Mouse (Mus musculus) monocyte, adult 2 months (primary cell): ENCODE measurements around the gene Dhrs9.
"Not testable (repeated sequence)": the region's sequence is repeated elsewhere in the genome, so short reads cannot be mapped to it uniquely, and the experiment has no call there.

Experiments
- DNase-seq, 2 experiments: peaks; one replicate each; pipeline ENCODE4 v3.0.0; 2022; ENCODE audit warnings: low spot score in 2 of 2, low read depth in 1 of 2

Dhrs9 gene

DNA sequence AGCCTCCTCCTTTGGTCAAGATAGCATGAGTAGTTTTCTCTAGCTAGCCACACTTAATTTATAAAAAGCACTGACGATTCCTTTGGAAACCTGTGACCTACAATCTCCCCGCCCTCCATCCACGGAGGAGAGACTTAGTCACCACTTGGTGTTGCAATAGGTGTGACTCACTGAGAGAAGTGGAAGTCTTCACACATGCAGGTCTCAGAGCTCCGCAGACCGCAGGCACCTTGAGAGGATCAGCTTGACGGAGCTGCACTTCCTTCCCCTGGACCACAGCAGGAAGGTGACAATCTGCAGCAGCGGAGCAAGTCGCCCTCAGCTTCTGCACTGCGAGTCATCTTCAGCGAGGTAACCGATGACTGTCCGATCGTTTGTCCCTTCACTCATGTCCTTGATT is at the start of gene Dhrs9:
TSS of gene Dhrs9 (plus strand) at position 165 of the 400 bp plus-strand sequence.
- DNase-seq: peak; percentile 48 to 76

DNA sequence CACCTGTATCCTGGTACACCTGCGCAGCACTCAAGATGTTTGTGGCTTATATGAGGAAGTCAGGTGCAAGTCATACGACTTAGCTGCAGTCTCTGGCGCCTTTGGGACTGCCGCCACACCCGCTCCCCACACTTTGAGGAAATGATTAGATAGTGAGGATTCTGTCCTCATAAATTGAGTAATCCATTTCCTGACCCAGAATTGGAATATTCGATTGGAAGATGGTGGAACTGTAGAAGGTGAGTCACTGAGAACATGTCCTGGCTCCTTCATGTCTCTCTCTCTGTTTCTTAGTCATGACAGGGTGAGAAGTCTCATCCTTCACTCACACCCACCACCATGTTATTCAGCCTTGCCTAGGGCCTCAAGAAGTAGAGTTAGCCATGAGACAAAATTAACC is 48.7 kb upstream of the Dhrs9 start:
- DNase-seq: not testable (repeated sequence)

DNA sequence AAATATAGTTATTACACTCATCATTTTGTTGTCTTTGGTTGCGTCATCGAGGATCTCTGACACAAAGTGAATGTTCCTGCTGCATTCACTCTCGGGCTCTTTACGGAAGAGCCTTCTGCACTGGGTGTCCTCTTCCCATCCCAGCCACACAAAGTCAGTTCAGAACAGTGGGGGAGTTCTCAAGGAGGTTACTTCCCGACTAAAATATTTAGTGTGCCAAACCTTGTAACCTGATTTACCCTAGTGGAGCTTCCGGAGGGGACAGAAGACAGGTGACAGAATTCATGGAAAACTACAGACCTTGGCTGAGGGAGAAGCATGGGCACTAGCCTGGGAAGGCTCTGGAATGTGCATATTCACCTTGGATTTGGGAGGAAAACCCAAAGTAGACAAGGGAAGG is 38.7 kb upstream of the Dhrs9 start:
- no peak for DNase-seq

DNA sequence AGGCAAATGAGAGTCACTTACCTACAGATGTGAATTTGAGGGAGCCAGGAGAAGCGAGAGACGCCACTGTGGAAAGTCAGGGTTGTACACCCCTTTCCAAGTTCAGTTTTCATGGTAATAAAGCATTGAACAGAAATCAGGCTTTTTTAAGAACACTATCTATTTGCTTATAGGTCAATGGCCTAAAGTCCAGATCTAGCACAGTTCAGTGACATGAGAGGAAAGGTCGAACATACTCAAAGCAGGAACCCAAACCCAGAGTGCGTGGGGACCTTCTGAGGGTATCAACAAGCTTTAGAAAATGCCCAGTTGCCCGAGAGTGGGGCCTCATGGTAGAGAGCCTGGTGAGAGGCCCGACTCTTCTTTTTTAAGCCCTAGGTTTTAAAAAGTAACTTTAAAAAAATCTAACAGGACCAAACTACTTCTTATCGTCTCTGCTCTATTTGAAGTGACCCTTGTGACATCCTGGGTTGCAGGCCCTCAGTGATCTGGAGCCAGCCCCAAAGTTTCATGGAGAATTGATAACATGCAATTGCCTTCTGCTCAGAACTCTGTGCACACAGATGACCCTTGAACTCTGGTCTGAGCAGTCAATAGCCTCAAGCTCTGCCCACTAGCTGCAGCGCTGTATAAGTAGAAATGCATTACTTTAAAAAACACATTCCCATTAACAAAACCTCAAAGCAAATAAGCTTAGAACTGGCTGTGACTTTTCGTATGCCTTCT is 37.6 kb upstream of the Dhrs9 start, which contains the start of gene Abcb11:
TSS of gene Abcb11 (minus strand) at position 121 of the 726 bp plus-strand sequence.
- DNase-seq: no peak

DNA sequence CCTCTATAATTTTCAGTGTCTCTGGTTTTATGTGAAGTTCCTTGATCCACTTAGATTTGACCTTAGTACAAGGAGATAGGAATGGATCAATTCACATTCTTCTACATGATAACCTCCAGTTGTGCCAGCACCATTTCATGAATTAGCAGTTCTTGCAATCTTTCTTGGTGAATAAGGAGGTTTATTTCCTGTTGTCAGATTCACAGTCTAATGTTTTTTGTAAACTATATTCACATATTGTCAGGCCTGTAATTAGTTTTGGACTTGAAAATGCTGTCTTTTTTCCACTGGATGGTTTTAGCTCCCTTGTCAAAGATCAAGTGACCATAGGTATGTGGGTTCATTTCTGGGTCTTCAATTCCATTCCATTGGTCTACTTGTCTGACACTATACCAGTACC is 24.8 kb upstream of the Dhrs9 start:
- not testable (repeated sequence) for DNase-seq

DNA sequence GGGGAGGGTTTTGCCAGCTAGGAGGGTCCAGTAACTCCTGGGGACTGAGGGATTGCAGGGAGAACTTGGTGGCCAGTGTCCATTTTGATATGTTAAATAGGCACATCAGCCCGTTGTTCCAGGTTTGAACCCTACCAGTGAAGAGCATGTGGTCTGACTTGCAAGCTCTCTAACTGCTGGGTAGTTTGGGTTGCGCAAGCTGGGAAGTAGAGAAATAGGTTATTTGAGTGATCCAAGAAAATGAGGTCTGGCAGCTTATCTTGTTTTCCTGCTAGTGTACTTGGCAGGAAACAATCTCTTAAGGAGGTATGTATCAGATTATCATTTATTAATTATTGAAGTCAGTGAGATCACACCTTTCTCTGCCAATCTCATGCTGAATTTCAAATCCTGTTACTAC is 15.4 kb upstream of the Dhrs9 start:
- DNase-seq: no peak

DNA sequence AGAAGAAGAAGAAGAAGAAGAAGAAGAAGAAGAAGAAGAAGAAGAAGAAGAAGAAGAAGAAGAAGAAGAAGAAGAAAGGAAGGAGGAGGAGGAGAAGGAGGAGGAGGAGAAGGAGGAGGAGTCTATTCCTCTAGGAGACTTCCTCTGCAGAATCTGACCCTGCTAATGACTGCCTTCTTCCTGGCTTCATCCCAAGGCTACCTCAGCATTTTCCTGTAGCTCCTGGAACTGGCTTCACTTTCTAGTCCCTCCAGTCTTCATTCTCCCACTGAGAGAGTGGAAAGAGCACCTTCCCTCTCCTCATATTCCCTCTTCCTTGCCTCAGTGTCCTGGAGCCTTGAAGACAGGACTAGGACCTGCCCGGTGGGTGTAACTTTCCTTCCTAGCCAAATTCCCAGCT is 15.0 kb upstream of the Dhrs9 start:
- DNase-seq: no peak

DNA sequence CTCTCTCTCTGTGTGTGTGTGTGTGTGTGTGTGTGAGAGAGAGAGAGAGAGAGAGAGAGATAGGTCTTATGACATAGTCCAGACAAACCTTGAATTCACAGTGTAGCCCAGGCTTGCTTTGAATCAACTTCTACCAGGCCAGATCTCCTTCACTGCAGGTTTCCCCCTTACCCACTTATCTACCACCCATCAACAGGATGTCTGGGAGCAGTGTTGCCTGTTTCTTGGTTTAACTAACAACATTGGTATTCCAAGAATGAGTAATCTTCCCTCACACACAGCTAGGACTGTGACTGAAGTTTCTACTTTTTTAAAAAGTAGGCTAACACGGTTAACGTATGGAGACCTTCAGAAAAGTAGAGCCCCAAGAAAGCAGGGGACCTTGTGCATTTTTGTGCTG is 3.5 kb upstream of the Dhrs9 start:
- no peak for DNase-seq

DNA sequence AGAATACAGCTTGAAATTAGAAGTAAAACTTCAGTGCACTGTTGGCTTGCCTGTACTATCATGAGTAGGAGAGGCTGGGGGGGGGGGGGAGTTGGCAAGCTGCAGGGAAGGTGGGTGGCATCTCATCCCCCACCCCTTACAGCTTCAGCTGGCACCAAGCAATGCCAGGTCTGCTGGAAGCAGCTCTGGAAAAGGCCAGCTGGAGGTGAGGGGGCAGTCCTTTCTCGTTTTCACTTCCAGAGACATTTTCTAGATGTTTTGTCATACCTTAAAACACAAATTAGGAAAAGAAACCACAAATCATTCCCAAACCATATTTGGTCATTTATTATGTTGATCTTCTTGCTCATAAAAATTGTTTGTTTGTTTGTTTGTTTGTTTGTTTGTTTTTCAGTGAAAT is 444 bp upstream of the Dhrs9 start:
- DNase-seq: no peak

DNA sequence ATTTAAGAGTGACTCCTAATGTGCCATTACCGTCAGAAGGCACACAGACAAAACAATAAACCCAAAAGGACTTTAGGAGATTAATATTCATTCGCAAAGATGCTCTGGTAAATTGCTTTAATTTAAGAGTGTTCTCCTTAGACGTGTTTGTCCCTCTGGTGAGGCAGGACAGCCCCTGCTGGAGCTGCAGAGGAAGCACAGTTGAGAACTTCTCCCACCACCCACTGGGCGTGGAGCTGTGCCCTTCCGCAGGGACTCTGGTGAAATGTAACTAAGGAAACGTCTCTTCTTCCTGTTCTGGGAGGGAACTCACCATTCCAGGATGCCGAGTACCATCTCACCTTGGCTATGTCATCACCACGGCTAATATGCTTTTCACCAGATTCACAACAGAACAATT is 1.5 kb downstream of the Dhrs9 start:
- peak in 1 of 2 experiments; percentile 16 for DNase-seq

DNA sequence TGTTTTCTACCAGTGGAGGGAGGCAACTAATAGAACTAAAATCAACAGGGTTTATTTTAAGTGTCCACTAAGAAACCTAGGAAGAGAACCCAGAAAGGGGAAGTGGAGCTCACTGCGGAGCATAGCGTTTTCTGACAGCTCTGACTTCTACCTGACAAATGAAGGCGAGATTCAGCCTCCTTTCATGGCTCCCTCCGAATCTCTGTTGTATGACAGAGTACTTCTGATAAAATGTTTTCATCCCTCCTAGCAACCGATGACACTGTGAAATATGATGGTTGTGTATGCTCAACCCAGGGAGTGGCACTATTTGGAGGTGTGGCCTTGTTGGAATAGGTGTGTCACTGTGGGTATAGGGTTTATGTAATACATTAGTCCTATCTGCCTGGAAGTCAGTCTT is 2.6 kb downstream of the Dhrs9 start:
- no peak for DNase-seq

DNA sequence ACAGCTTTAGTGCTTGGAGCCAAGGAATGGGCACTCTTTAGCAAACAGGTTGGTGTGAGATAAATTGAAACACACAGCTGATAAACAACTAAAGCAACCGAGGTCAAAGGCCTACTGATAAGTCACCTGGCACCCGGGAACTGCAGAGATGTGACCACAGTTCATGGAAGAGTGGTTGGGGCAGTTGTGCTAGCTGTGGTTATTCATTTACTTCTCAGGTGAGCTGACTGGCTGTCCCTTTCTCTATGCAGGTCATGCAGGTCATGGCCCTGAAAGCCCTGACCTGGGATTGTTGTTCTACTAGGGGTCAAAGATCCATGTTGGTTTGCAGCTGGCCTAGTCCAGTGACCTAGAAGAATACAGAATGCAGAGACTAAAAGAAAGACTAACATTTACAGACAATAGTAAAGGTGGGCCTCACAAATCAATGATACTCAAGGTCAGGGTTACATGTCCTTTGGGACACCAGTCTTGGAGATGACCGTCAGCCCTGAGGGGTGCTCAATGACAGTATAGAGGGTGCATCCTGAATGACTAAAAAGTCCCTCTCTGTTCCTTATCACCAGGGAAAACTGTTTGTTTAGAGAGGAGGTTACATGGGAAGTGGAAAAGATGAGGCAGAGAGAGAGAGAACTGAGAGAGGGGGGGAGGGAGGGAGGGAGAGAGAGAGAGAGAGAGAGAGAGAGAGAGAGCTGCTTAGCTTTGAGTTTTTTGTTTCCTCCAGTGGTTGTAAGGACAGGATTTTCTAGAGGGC is 6.0 kb downstream of the Dhrs9 start:
- DNase-seq: no peak

DNA sequence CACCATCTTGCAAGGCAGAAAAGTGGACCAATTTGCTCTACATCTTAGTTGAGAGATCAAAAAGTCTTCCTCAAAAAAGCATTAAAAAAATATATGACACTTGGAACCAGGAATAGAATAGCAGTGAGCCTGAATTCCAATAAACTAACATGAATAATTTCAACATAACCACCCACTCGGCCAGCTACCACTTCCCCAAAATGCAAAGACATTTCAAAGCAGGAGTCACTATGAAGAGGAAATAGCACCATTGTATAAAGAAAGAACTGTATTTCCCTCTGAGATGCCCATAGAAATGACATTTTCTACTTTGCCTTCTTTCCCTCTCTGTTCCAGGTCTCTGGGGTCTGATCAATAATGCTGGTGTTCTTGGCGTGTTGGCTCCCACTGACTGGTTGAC is 13.7 kb downstream of the Dhrs9 start:
- DNase-seq: no peak

DNA sequence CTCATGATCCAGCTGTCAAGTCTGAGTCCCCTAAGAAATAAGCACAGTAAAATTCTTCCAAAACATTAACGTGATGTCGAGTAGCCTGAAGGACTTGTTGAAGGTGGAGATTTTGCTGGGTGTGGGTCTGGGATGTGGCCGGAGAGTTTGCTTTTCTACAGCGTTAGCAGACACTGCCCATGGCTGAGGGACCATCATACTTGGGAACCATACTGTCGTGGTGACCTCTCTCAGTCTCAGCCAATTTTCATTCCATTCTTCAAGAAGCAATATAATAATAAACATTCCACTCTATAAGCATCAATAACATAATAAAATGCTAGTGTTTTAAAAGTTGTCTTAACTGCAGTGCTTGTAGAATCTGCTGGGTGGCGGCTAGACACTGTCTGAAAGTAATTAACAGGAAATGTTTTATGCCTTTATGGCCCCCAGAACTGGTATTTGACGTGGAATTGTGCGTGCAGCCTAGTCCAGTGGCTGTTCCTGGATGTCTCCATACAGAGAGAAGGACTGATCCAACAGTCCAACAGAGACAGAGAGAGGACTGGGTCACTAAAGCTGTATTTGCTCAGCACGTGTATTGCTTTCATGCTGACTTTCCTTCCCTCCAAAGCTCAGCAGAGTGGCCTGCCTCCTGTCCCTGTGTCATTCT is 15.5 kb downstream of the Dhrs9 start:
- no peak for DNase-seq

DNA sequence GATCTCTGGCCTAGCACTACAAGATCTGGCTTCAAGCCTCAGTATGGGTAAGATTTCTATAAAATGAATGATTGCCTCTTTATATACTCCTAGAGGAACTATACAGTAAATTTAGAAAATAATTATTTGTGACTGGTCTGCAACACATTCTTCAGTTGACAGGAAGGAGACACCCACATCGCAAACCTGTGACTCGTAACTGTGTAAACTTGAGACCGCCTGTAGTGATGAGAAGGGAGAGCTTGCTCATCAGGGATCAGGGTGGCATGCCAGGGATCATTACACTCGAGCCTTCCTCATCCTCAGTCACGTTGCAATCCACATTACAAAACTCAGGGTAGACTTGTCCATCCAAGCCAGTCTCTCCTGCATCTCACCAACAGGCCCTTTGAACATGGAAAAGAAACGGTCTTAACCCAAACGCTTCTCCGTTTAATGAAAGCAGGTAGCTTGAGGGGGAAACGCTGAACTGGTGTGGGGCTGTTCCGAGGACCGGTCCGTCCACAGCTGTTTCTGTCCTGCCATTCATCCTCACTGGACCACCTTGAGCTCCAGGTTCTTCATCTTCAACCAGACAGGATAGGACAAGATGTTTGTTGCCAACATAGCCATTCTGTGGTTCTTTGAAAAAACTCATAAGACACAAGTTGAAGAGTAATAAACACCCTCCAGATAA is 16.7 kb downstream of the Dhrs9 start:
- DNase-seq: no peak

DNA sequence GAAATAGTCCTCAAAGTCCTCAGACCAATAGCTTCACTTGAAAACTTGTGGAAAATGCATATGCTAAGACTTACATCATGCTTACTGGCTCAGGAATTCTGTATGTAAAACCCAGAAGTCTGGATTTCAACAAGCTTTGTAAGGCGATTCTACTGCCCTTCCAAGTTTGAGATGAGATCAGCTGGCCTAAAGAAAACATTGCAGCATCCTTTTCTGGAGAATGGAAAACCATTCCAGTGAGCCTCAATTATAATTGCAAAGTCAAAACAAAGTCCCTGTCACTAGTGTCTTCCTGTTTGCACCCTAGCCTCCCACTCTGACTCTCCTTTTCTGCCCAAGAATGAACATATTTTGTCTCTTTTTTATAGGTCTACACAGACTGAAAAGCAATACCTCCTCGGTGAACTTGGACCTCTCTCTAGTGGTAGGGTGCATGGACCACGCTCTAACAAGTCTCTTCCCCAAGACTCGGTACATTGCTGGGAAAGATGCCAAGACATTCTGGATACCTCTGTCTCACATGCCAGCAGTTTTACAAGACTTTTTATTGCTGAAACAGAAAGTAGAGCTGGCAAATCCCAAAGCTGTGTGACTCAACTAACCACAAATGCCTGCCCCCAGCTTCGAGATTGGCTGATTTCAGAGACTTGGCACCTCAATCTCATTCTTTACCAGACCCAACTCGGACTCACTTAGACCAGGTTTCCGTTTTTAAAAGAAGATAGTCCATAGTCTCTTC is 20.8 kb downstream of the Dhrs9 start:
- DNase-seq: no peak

DNA sequence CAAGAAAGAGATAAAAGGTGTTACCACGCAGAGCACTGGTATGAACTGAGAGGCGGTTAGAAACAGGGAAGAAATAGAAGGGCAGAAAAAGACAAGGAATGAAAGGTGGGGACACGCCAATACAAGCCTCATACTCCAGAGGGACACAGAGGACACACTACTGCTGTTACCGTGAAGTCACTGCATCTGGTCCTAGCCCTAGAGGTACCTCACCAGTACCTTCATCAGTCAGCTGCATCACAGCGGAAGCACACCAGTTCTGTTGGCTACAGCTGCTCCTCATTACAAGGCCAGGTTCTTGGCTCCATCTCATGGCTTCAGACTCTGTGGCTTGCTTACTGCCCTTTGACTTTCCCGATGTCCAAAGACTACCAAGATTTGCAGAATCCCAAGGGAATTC is 21.6 kb downstream of the Dhrs9 start:
- no peak for DNase-seq

DNA sequence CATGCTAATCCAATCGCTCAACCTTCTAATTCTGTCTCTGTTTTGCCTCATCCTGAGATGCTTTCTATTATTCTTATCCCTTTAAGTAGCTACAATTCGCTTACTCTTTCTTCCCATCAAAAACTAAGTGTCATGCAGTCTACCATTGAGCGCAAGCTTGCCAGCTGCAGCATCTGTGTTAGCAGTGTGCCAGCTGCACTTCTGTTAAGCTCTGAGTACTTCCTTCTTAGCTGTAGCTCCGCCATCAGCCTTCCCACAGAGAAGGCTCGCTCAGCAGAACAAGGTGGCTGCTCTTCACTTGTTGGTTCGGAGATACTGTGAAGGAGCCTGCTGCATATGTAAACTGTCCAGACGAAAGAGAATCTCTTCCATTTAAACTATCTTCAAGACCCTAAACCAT is 22.1 kb downstream of the Dhrs9 start:
- DNase-seq: no peak

DNA sequence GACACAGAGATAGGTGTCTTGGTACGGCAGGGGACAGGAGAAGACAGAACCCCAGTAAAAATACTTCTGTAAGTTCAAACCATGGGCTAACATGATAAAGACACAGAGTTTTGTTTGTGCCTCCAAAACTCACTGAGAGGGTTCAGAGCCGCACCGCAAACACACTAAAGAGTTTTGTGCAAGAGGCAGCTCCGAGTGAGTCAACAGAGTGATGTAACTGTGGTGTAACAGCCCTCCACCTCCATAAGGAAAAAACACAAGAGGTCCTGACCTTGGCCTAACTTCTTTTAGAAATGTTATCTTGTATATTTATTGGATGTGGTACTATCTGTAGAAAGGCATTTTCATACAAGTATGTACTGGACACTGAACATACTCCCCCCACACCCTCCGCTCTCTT is 25.4 kb downstream of the Dhrs9 start:
- DNase-seq: no peak

DNA sequence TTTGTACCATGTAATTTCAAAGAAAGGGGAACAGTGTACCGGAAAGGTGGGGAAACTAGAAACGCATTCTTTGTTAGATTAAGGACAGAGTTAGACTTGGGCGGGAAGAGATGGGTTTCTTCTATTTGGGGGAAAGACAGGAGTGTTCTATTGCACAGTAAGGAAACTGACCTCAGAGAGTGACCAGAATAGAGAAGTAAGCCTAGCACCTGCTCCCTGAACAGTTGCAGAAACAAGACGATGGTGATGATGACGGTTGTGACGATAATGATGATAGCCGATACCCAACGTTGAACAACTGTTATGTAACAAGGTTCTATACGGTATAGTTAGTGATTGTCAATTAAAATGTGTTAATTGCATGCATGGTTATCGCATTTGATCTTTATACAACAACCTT is 34.3 kb downstream of the Dhrs9 start:
- DNase-seq: no peak

DNA sequence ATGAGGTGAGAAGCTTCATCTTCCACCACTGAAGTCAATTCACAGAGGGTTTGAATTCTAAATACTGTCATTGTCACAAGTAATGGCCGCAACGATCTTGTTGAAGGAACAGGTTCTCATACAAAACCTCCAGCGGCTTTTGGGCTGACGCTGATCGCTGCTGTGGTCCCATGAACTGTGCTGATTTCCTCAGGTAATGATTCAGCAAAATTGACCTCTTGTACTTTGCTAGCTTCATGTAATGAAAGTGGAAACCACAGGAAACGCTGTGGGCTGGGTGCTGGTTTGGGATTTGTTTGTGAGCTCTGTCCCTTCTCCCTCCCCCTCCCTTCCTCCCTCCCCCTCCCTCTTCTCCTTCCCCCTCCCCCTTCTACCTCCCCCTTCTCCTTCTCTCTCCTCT is 34.8 kb downstream of the Dhrs9 start:
- no peak for DNase-seq
